Mouse (Mus musculus) CH12.LX (cell line): ENCODE results near the gene Rilpl1.

Source experiments
- CTCF ChIP-seq, 2 experiments: IDR thresholded peaks in 1 of 2; conservative IDR thresholded peaks in 1 of 2; 2 replicates each; pipeline ENCODE4 v1.5.1; 2011 to 2012; ENCODE audit warnings: low read depth in 2 of 2, low read length in 2 of 2, improper control_type of control experiment in 1 of 2, inconsistent platforms in 1 of 2, mild to moderate bottlenecking in 1 of 2, moderate library complexity in 1 of 2
- EP300 ChIP-seq: IDR thresholded peaks from 2 replicates; pipeline ENCODE4 v1.6.1; 2011; ENCODE audit warnings: low read length, improper control_type of control experiment
- HCFC1 ChIP-seq: IDR thresholded peaks from 2 replicates; pipeline ENCODE4 v1.6.1; 2012; ENCODE audit warnings: low read depth, mild to moderate bottlenecking, inconsistent platforms, low read length, improper control_type of control experiment
- JUND ChIP-seq: conservative IDR thresholded peaks from 2 replicates; pipeline ENCODE4 v1.6.1; 2011; ENCODE audit warnings: low read depth, low read length, improper control_type of control experiment
- NELFE ChIP-seq: IDR thresholded peaks from 2 replicates; pipeline ENCODE4 v1.6.1; 2011; ENCODE audit warnings: low read depth, low read length, improper control_type of control experiment
- NRF1 ChIP-seq: IDR thresholded peaks from 2 replicates; pipeline ENCODE4 v1.6.1; 2014; ENCODE audit warnings: low read depth, mild to moderate bottlenecking, inconsistent platforms, low read length, improper control_type of control experiment, moderate library complexity
- POLR2A ChIP-seq: IDR thresholded peaks from 2 replicates; pipeline ENCODE4 v1.6.1; 2011; ENCODE audit warnings: low read depth, mild to moderate bottlenecking, improper control_type of control experiment, low read length
- ZKSCAN1 ChIP-seq: IDR thresholded peaks from 2 replicates; pipeline ENCODE4 v1.6.1; 2012; ENCODE audit warnings: low read depth, inconsistent platforms, low read length, improper control_type of control experiment, borderline replicate concordance

DNA sequence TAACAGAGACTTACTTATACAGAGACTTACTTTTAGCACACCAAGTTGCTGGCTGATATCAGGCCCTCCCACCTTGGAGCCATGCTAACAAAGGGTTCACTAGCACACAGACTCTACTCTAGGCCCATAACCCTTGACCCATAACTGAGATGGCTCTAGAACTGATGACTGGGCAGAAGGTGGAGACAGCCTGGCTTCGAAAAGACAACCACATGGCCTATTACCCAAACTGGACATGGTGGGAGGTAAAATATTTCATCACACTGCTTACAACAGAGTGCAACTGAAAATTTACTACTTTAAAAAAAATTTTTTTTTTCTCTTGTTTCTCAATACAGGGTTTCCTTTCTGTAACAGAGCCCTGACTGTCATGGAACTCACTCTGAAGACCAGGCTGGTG, 63.4 kb downstream of the Rilpl1 start:
- TF ChIP-seq EP300 (no peak), HCFC1 (no peak), POLR2A (no peak), CTCF (conservative IDR thresholded peaks at IDR 0.05 in 1 of 2, IDR thresholded peaks at IDR 0.05 in 1 of 2; ENCODE audit: low read depth in 2 of 2, low read length in 2 of 2) (no peak), ZKSCAN1 (no peak), NELFE (no peak), NRF1 (no peak), JUND (no peak)
